Mouse (Mus musculus): ENCODE measurements around the gene Ptn. TPM values are rescaled to one million over a fixed set of nuclear protein-coding genes. Genes with fewer than 3 reads are reported as not detected.

The Ptn gene
- total RNA-seq, 2 experiments from 2014 or later = 202 to 229 TPM

Small RNA genes within 50 kb of the gene (microRNA-seq; reads per million reads assigned to microRNA genes)
- 0 reads per million in 2 experiments for gene Gm25111
